In the genomic region with DNA sequence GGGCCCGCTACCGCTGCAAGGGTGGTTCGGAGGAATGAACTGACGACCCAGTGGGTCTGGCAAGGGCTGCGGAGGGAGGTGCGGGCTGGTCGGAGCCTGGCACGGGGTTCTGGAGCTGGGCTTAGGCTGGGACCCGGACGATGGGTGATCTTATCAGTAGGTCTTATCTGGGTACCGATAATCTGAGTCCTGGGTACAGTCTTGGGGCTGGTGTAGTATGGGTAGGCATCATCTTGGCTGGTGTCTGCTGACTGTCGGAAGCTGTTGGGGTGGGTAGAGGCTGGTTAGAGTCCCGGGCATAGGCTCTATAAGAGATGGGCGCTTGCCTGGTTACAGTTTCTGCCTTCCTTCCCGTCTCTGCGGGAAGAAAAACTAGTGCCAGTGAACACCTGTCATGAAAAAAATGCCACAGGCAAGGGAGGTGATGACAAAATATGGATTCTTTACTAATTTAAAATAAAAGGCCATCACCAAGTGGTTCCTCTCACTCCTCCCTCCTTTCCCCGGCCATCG, we compare ENCODE assay signal across 8 mouse cellular contexts. TPM values are rescaled to one million over a fixed set of nuclear protein-coding genes. Genes with fewer than 3 reads are reported as not detected.
DNase-seq lines count a peak whose midpoint lies in the region; ATAC-seq and TF ChIP-seq lines count a peak whose summit lies in the region.

No protein-coding gene starts in this region.

- ATAC-seq in intestine, embryonic 14.5 days (replicated peaks; ENCODE audit: low FRiP score, low TSS enrichment, low read depth), result no peak
- peak; percentile 33 for ATAC-seq in neural tube, embryonic 14.5 days (ENCODE audit: low read depth)

- WGBS in intestine, embryonic 14.5 days, result 10% methylated on average over 18 of the region's 18 CpGs
- 6% methylated on average over 18 of the region's 18 CpGs for WGBS in neural tube, embryonic 14.5 days

- peak overlapping the region; percentile 87 for H3K27ac ChIP-seq in left cerebral cortex, adult 2 months
- H3K27ac ChIP-seq in intestine, embryonic 14.5 days (ENCODE audit: low read depth), result no peak overlapping the region
- peak overlapping the region; percentile 85 for H3K27ac ChIP-seq in neural tube, embryonic 14.5 days (ENCODE audit: low read depth, low read length)

- peak overlapping the region; percentile 81 for H3K4me2 ChIP-seq in intestine, embryonic 14.5 days (ENCODE audit: low read length)
- peak overlapping the region; percentile 72 for H3K4me2 ChIP-seq in neural tube, embryonic 14.5 days (ENCODE audit: low read depth, low read length)

- no peaks in the 10 kb centered on the region for H3K4me1 ChIP-seq in intestine, embryonic 14.5 days (replicated peaks; ENCODE audit: control insufficient read depth, insufficient read depth, low read length)
- peaks cover 33% of the 10 kb centered on the region for H3K4me1 ChIP-seq in neural tube, embryonic 14.5 days (ENCODE audit: control insufficient read depth, insufficient read depth, low read length)

- peak overlapping the region; percentile 37; the same call in 1 of the 2 replicates for H3K9ac ChIP-seq in intestine, embryonic 14.5 days (ENCODE audit: low read length)
- peak overlapping the region; percentile 92 for H3K9ac ChIP-seq in neural tube, embryonic 14.5 days (replicated peaks; ENCODE audit: low read depth, low read length)

- peaks cover 74% of the 10 kb centered on the region for H3K27me3 ChIP-seq in intestine, embryonic 14.5 days (replicated peaks; ENCODE audit: control insufficient read depth, insufficient read depth, low read length)
- H3K27me3 ChIP-seq in neural tube, embryonic 14.5 days (ENCODE audit: control insufficient read depth, insufficient read depth, low read length), result no peaks in the 10 kb centered on the region

- H3K4me3 ChIP-seq in left cerebral cortex, adult 2 months, result peak overlapping the region; percentile 78
- H3K4me3 ChIP-seq in intestine, embryonic 14.5 days (ENCODE audit: low read depth, low read length), result peak overlapping the region; percentile 41
- peak overlapping the region; percentile 84 for H3K4me3 ChIP-seq in neural tube, embryonic 14.5 days (ENCODE audit: low read depth, low read length)

- no peak for TF ChIP-seq CTCF in left cerebral cortex, adult 2 months (IDR thresholded peaks at IDR 0.05)

- intact Hi-C loops in left cerebral cortex, adult 2 months (cut with DNase I), result loop anchor here (2.0 to 10.0 kb wide), 6 partner anchors 80 to 1293 kb away; no protein-coding TSS in a partner anchor
- intact Hi-C loops in left cerebral cortex, postnatal 14 days (cut with DNase I), result loop anchor here (5.0 to 10.0 kb wide), 2 partner anchors 77 to 1300 kb away; no protein-coding TSS in a partner anchor

- no peaks in the 10 kb centered on the region for H3K9me3 ChIP-seq in intestine, embryonic 14.5 days (ENCODE audit: control insufficient read depth, low read length)
- no peaks in the 10 kb centered on the region for H3K9me3 ChIP-seq in neural tube, embryonic 14.5 days (ENCODE audit: control insufficient read depth, low read length)

- peak; percentile 42 for DNase-seq in cerebellum, adult 11-12 months
- no peak for DNase-seq in cerebellum, adult 8-10 months
- no peak for DNase-seq in left cerebral cortex, adult 2 months (ENCODE audit: extremely low spot score in 1 of 2, low spot score in 2 of 2)
- no peak for DNase-seq in left cerebral cortex, postnatal 14 days (ENCODE audit: low spot score in 2 of 2)
- DNase-seq in intestine, embryonic 14.5 days (ENCODE audit: low spot score), result no peak
- DNase-seq in adrenal gland, postnatal 10 days, result no peak
- no peak for DNase-seq in frontal cortex, postnatal 25 days (ENCODE audit: low spot score in 2 of 2)

- H3K36me3 ChIP-seq in intestine, embryonic 14.5 days (ENCODE audit: control insufficient read depth, insufficient read depth, low read length), result no peaks in the 10 kb centered on the region
- no peaks in the 10 kb centered on the region for H3K36me3 ChIP-seq in neural tube, embryonic 14.5 days (ENCODE audit: control insufficient read depth, insufficient read depth, low read length)

RNA-seq across cellular contexts. Expression of gene Fam19a5, which starts 1.1 kb away (rescaled TPM):
- total RNA-seq in left cerebral cortex, adult 2 months (2021), result 100 to 1,000 TPM; 112 to 119 TPM
- 100 to 1,000 TPM; 103 to 106 TPM for total RNA-seq in left cerebral cortex, postnatal 14 days (2021)
- 2.8 and 3.7 TPM in 2 replicates for polyA plus RNA-seq in intestine, embryonic 14.5 days (2014; fragmentation: Nextera tagmentation; extraction: Ambion mirVana)
- polyA plus RNA-seq in neural tube, embryonic 14.5 days (2014; fragmentation: Nextera tagmentation; extraction: Ambion mirVana), result 26.6 and 33.3 TPM in 2 replicates
- 1 to 10 TPM; 5.7 to 5.8 TPM for total RNA-seq in adrenal gland, postnatal 10 days (2021)

Comparison
In these comparisons a context has a peak if more than half of its experiments do, and no peak if none do; other contexts are left out.
1. RNA of gene Fam19a5, which starts 1.1 kb away (total RNA-seq): 112 to 119 TPM in left cerebral cortex, adult 2 months and 103 to 106 TPM in left cerebral cortex, postnatal 14 days; 5.7 to 5.8 TPM in adrenal gland, postnatal 10 days; every median in the first group is over 10 times any median in the second.
2. Peak in every context shown above with its lines, with median percentiles within 50 percentile points of each other: H3K4me3 ChIP-seq.